Mouse (Mus musculus): ENCODE data around the gene Hhat. TPM values are rescaled to one million over a fixed set of nuclear protein-coding genes. Genes with fewer than 3 reads are reported as not detected.

Hhat gene
- polyA plus RNA-seq, 1 experiment from 2014 or later = 4.4 TPM

GRCm38 (mm10) chr1:192604413-192604812, 166.6 kb downstream of the Hhat start:
- Histone ChIP-seq H3K4me3 (replicated peaks) (no peak overlapping the region), H3K9me3 (no peaks in the 10 kb centered on the region), H3K27me3 (no peaks in the 10 kb centered on the region), H3K4me1 (peaks cover 5% of the 10 kb centered on the region; the same call in 1 of the 2 replicates), H3K9ac (no peak overlapping the region), H3K4me2 (no peak overlapping the region), H3K36me3 (replicated peaks) (no peaks in the 10 kb centered on the region), H3K27ac (no peak overlapping the region)
- 68% methylated on average over 5 of the region's 5 CpGs for WGBS
- no peak for ATAC-seq (ENCODE audit: low FRiP score)

GRCm38 (mm10) chr1:192603556-192603955, 167.5 kb downstream of the Hhat start:
- no peak overlapping the region for H3K9ac ChIP-seq
- 72% methylated on average over 7 of the region's 7 CpGs for WGBS
- no peaks in the 10 kb centered on the region for H3K9me3 ChIP-seq
- H3K4me1 ChIP-seq = peaks cover 5% of the 10 kb centered on the region; the same call in 1 of the 2 replicates
- no peaks in the 10 kb centered on the region for H3K27me3 ChIP-seq
- H3K36me3 ChIP-seq (replicated peaks) = no peaks in the 10 kb centered on the region
- no peak for ATAC-seq (ENCODE audit: low FRiP score)
- no peak overlapping the region for H3K4me2 ChIP-seq
- no peak overlapping the region for H3K4me3 ChIP-seq (replicated peaks)
- H3K27ac ChIP-seq = no peak overlapping the region

- Histone ChIP-seq H3K27ac (no peak overlapping the region), H3K4me1 (peaks cover 5% of the 10 kb centered on the region; the same call in 1 of the 2 replicates), H3K36me3 (replicated peaks) (no peaks in the 10 kb centered on the region), H3K9ac (no peak overlapping the region), H3K9me3 (no peaks in the 10 kb centered on the region), H3K4me3 (replicated peaks) (no peak overlapping the region), H3K4me2 (no peak overlapping the region), H3K27me3 (no peaks in the 10 kb centered on the region)
- WGBS = 94% methylated on average over 3 of the region's 3 CpGs
- ATAC-seq (ENCODE audit: low FRiP score) = no peak
Measured at GRCm38 (mm10) chr1:192601206-192601605, 169.8 kb downstream of the Hhat start.

- no peaks in the 10 kb centered on the region for H3K27me3 ChIP-seq
- no peak overlapping the region for H3K4me2 ChIP-seq
- no peaks in the 10 kb centered on the region for H3K9me3 ChIP-seq
- H3K36me3 ChIP-seq (replicated peaks) = no peaks in the 10 kb centered on the region
- H3K27ac ChIP-seq = no peak overlapping the region
- H3K4me3 ChIP-seq (replicated peaks) = no peak overlapping the region
- ATAC-seq (ENCODE audit: low FRiP score) = no peak
- H3K9ac ChIP-seq = no peak overlapping the region
- WGBS = 94% methylated on average over 7 of the region's 7 CpGs
- H3K4me1 ChIP-seq = peaks cover 5% of the 10 kb centered on the region; the same call in 1 of the 2 replicates
Measured at GRCm38 (mm10) chr1:192599746-192600145, 171.3 kb downstream of the Hhat start.

GRCm38 (mm10) chr1:192598380-192598779, 172.6 kb downstream of the Hhat start:
- Histone ChIP-seq H3K4me3 (replicated peaks) (no peak overlapping the region), H3K9me3 (no peaks in the 10 kb centered on the region), H3K9ac (no peak overlapping the region), H3K36me3 (replicated peaks) (no peaks in the 10 kb centered on the region), H3K27ac (no peak overlapping the region), H3K27me3 (no peaks in the 10 kb centered on the region), H3K4me2 (no peak overlapping the region), H3K4me1 (no peaks in the 10 kb centered on the region)
- WGBS = 43% methylated on average over 2 of the region's 2 CpGs
- peak; percentile 79 for ATAC-seq (ENCODE audit: low FRiP score)

GRCm38 (mm10) chr1:192595426-192595825, 175.6 kb downstream of the Hhat start:
- Histone ChIP-seq H3K36me3 (replicated peaks) (no peaks in the 10 kb centered on the region), H3K4me2 (no peak overlapping the region), H3K9ac (no peak overlapping the region), H3K4me1 (no peaks in the 10 kb centered on the region), H3K27me3 (no peaks in the 10 kb centered on the region), H3K4me3 (replicated peaks) (no peak overlapping the region), H3K27ac (no peak overlapping the region), H3K9me3 (no peaks in the 10 kb centered on the region)
- 66% methylated on average over 4 of the region's 4 CpGs for WGBS
- ATAC-seq (ENCODE audit: low FRiP score) = no peak

- no peaks in the 10 kb centered on the region for H3K27me3 ChIP-seq
- no peak overlapping the region for H3K4me2 ChIP-seq
- H3K9me3 ChIP-seq = no peaks in the 10 kb centered on the region
- no peak overlapping the region for H3K4me3 ChIP-seq (replicated peaks)
- ATAC-seq (ENCODE audit: low FRiP score) = no peak
- no peak overlapping the region for H3K9ac ChIP-seq
- no peaks in the 10 kb centered on the region for H3K4me1 ChIP-seq
- no peaks in the 10 kb centered on the region for H3K36me3 ChIP-seq (replicated peaks)
- WGBS = 81% methylated on average over 3 of the region's 3 CpGs
- no peak overlapping the region for H3K27ac ChIP-seq
Measured at GRCm38 (mm10) chr1:192593492-192593891, 177.5 kb downstream of the Hhat start.

- no peak for ATAC-seq (ENCODE audit: low FRiP score)
- no peaks in the 10 kb centered on the region for H3K9me3 ChIP-seq
- H3K4me1 ChIP-seq = no peaks in the 10 kb centered on the region
- no peaks in the 10 kb centered on the region for H3K27me3 ChIP-seq
- H3K36me3 ChIP-seq (replicated peaks) = no peaks in the 10 kb centered on the region
- H3K4me3 ChIP-seq (replicated peaks) = no peak overlapping the region
- 94% methylated on average over 9 of the region's 9 CpGs for WGBS
- H3K27ac ChIP-seq = no peak overlapping the region
- H3K4me2 ChIP-seq = no peak overlapping the region
- H3K9ac ChIP-seq = no peak overlapping the region
Measured at GRCm38 (mm10) chr1:192587451-192587850, 183.6 kb downstream of the Hhat start.

- Histone ChIP-seq H3K9me3 (no peaks in the 10 kb centered on the region), H3K4me1 (no peaks in the 10 kb centered on the region), H3K27ac (no peak overlapping the region), H3K4me2 (no peak overlapping the region), H3K9ac (no peak overlapping the region), H3K36me3 (replicated peaks) (no peaks in the 10 kb centered on the region), H3K27me3 (no peaks in the 10 kb centered on the region), H3K4me3 (replicated peaks) (no peak overlapping the region)
- ATAC-seq (ENCODE audit: low FRiP score) = no peak
Measured at GRCm38 (mm10) chr1:192585289-192585688, 185.7 kb downstream of the Hhat start.

- 85% methylated on average over 2 of the region's 2 CpGs for WGBS
- Histone ChIP-seq H3K4me1 (no peaks in the 10 kb centered on the region), H3K9ac (no peak overlapping the region), H3K4me3 (replicated peaks) (no peak overlapping the region), H3K27ac (no peak overlapping the region), H3K27me3 (no peaks in the 10 kb centered on the region), H3K4me2 (no peak overlapping the region), H3K36me3 (replicated peaks) (no peaks in the 10 kb centered on the region), H3K9me3 (no peaks in the 10 kb centered on the region)
- ATAC-seq (ENCODE audit: low FRiP score) = no peak
Measured at GRCm38 (mm10) chr1:192582921-192583320, 188.1 kb downstream of the Hhat start.

- no peaks in the 10 kb centered on the region for H3K4me1 ChIP-seq
- H3K4me3 ChIP-seq (replicated peaks) = no peak overlapping the region
- H3K27ac ChIP-seq = no peak overlapping the region
- no peaks in the 10 kb centered on the region for H3K27me3 ChIP-seq
- H3K9me3 ChIP-seq = peaks cover 17% of the 10 kb centered on the region
- no peak for ATAC-seq (ENCODE audit: low FRiP score)
- H3K4me2 ChIP-seq = no peak overlapping the region
- H3K9ac ChIP-seq = no peak overlapping the region
- H3K36me3 ChIP-seq (replicated peaks) = no peaks in the 10 kb centered on the region
Measured at GRCm38 (mm10) chr1:192564691-192565090, 206.3 kb downstream of the Hhat start.

- no peaks in the 10 kb centered on the region for H3K36me3 ChIP-seq (replicated peaks)
- H3K4me1 ChIP-seq = peaks cover 10% of the 10 kb centered on the region; the same call in 1 of the 2 replicates
- no peak for ATAC-seq (ENCODE audit: low FRiP score)
- H3K27ac ChIP-seq = no peak overlapping the region
- H3K27me3 ChIP-seq = no peaks in the 10 kb centered on the region
- no peak overlapping the region for H3K9ac ChIP-seq
- H3K9me3 ChIP-seq = no peaks in the 10 kb centered on the region
- WGBS = 88% methylated on average over 1 of the region's 1 CpGs
- H3K4me2 ChIP-seq = no peak overlapping the region
- no peak overlapping the region for H3K4me3 ChIP-seq (replicated peaks)
Measured at GRCm38 (mm10) chr1:192559341-192559740, 211.7 kb downstream of the Hhat start.

- H3K27me3 ChIP-seq = no peaks in the 10 kb centered on the region
- H3K27ac ChIP-seq = 0 out of 2 replicates have a peak overlapping the region, but pooled peaks have one; percentile 38
- no peak overlapping the region for H3K9ac ChIP-seq
- no peaks in the 10 kb centered on the region for H3K36me3 ChIP-seq (replicated peaks)
- no peak overlapping the region for H3K4me3 ChIP-seq (replicated peaks)
- H3K4me2 ChIP-seq = no peak overlapping the region
- peak; percentile 36; the same call in 1 of the 2 replicates for ATAC-seq (ENCODE audit: low FRiP score)
- peaks cover 10% of the 10 kb centered on the region; the same call in 1 of the 2 replicates for H3K4me1 ChIP-seq
- H3K9me3 ChIP-seq = no peaks in the 10 kb centered on the region
- WGBS = 63% methylated on average over 5 of the region's 5 CpGs
Measured at GRCm38 (mm10) chr1:192557978-192558594, 212.9 kb downstream of the Hhat start.

Data from forebrain, embryonic 12.5 days (tissue).